Mouse (Mus musculus) MEL-GATA-1-ER (cell line): ENCODE data around the gene Qrich2.
"Not testable (repeated sequence)": the region's sequence is repeated elsewhere in the genome, so short reads cannot be mapped to it uniquely, and the experiment has no call there.

ENCODE experiments used
- DNase-seq: peaks from one replicate; pipeline ENCODE4 v3.0.0-alpha.2; 2012; ENCODE audit warnings: low read depth; ENCODE audit errors: extremely low read depth

Qrich2 gene

DNA sequence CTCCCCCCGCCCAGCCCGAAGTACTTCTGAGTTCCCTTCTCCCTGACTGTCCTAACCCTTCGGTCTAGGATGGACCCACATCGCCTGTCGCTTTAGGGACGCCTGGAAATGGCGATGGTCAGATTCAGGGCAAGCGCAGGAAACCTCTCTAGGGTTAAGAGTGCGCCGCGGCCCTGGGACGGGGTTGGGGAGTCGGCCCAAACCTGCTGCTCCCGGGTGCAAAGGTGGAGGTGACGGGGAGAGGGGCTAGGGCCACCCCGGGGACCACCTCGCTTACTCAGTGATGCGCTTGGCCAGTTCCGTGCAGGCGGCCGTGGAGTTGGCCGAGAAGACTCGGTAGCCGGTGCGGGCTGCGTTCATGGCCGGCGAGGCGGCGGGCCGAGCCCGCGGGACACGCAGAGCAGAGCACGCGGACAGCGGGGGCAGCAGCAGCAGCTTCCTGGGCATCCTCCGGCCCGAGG is 23.8 kb upstream of the Qrich2 start:
- no peak for DNase-seq

DNA sequence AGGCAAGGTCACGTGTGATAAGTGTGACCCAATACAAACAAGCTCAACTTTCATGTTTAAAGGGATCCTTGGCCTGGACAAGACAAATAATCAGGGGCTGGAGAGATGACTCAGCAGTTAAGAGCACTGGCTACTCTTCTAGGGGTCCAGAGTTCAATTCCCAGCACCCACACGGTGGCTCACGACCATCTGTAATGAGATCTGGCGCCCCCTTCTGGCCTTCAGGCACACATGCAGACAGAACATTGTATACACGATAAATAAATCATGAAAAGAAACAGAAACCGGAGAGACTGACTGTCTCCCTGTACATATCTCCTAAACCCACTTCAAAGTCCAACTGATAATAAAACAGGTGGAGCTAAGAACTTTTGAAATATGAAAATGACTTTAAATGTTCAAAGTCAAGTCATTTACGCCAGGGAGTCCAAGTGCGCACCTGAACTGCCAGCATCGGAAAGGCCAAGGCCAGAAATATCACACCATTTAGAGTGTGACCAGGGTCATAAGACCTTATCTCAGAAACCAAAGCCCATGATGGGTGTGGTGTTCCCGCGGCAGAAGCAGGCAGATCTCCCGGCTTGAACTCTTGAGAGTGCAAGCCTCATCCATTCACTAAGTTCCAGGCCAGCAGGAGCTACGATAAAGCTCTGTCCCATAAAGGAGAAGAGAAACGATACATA is 22.8 kb upstream of the Qrich2 start:
- DNase-seq: no peak

DNA sequence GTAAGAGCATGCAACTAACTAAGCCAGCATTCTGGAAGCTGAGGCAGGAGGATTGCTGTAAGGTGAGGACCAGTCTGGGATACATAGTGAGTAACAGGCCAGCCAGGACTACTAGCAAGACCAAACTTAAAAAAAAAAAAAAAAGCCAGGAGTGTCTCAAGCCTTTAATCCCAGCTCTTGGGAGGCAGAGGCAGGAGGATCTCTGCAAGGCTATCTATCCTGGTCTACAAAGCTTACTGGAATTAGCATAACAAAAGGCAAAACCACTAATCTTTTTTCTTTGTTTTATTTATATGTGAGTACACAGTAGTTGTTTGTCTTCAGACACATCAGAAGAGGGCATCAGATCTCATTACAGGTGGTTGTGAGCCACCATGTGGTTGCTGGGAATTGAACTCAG is 22.2 kb upstream of the Qrich2 start:
- DNase-seq: no peak

DNA sequence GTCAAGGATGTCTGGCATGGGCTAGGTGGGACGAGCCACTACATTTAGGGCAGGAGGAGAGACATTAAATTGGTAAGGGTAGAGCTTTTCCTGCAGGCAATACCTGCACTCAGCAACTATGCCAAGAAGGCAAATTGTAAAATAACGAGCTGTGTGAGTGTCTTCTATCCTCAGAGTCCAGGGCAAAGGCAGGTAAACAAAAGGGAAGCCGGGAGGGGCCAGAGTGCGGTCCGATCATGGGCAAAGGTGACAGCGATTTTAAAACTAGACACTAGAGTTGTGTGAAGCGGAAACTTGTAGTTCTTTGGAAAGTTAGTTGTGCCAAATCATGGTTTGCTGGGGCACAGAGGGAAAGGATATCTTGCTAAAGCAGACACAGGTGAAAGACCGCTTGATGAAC is 18.2 kb upstream of the Qrich2 start:
- DNase-seq: no peak

DNA sequence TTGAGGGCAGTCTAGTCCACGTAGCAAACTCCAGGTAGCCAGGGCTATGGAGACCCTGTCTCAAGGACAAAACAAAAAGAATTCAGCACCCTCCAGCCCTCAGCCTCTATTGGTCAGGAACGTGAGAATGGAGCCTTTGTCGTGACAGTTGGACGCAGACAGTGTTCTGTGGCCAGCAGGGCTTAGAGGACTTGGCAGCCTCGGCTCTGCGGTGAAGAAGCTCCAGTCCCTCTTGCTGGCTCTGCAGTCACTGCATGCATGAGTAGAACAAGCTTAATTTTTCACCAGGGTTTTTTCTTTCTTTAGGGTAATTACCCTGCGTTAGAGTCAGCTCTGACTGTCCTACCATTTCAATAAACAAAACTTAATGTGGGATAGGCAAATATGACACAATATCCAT is 15.7 kb upstream of the Qrich2 start:
- no peak for DNase-seq

DNA sequence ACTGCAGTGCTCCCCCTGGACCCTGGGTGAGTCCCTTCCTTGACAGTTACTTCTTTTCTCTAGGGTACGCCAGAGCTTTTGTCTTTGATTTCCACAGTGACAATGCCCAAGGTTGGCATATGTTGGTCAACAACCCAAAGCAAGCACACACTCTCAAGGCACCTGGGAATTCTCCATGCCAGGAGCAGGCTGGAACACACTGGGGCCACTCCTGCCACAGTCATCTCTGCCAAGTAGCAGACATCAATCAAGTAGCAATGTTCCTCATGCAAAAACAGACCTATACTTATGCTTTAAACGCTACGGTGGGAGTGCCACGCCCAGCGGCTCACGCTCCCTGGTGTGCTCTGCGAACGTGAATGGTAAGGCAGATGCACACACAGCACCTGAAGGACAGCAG is 14.9 kb upstream of the Qrich2 start:
- DNase-seq: no peak

DNA sequence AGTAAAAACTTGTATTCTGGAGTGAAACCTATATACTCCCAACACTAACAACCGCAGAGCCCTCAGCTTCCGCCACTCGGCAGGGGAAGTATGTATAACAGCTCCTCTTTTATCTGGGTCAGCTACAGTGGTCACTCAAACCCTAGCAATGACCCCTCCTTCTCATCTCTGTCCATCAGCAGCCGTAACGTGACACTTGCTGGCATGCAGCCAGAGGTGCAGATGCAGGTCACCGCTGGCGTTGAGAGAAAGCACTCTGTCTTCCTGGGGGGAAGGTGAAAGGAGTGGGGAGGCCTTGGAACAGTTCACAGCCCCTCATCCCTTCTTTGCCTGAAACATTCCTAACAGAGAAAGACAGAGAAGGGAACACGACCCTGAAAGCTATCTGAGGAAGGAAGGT is 13.8 kb upstream of the Qrich2 start:
- DNase-seq: no peak

DNA sequence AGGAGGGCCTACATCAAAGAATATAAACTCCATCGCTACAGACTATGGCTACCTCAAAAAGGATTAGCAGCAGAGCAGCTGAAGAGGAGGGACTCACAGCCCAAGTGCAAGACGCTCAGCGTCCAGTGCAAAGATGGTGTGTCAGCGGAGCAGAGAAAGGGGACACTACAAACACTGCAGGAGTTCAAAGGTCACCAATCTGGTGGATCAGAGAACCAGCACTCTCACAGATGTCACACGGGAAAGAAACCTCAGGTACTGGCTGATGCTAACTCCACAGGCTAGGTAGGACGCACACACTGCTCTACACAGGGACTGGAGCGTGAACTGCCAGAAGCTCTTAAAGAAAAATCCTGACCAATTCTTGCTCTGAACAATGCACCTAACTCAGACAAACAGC is 12.9 kb upstream of the Qrich2 start:
- DNase-seq: no peak

DNA sequence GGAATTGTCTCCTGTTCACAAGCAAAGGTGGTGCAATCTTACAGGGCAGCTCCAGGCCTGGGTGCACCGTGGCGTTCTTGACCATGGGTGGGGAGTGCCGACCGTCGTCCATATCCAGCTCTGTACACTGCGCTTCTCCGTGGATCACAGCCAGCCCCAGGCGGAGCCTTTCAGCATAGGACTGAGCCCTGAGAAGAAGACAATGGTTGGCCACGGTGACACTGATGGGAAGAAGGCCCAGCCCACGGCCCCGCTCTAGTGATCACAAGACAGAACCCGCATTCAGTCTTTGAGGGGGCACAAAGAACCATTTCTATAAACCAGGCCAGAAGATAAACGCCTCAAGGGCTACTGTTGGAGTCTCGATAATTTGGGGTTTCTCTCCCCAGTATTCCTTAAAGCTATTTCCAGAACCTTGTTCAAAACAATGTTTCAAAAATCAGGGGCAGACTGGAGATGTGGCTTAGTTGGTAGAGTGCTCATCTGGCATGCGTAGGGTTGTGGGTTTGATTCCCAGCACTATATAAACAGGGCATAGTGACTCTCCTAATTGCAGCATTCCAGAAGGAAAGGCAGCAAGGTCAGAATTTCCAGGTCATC is 11.2 kb upstream of the Qrich2 start:
- no peak for DNase-seq

DNA sequence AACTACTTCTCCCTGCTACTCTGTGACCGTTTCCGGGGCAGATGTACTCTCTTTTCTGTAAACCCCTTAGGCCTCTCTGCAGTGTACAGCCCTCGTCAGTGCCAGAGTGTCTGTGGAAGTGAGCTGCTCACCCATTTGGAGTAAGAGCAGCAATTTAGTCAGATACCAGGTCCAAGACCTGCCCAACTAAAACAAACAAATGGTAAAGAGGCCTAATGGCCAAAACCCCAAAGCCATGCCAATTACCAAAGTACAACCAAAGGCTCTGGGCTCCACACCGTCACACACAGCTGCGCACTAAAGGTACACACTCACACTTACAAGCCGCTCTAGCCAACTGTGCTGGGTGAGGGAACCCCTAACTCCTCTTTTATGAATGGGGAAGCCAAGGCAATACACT is 10.7 kb upstream of the Qrich2 start:
- no peak for DNase-seq

DNA sequence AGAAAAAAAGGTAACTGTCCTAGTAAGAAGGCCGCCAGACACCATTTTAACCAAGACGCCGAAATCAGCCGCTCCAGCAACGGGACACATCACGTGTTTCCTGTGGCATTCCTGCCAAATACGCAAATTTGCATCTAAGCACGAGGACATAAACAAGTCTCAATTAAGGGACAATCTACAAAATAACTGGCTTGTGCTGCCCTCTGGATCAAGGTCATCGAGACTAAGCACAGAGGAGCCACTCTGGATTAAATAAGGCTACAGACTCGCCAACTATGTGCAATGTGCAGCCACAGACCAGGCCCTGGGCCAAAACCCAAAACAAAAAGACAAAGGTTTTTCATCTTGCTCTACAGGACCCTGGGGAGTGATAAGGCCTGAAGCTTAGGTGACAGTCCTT is 10.0 kb upstream of the Qrich2 start:
- DNase-seq: no peak

DNA sequence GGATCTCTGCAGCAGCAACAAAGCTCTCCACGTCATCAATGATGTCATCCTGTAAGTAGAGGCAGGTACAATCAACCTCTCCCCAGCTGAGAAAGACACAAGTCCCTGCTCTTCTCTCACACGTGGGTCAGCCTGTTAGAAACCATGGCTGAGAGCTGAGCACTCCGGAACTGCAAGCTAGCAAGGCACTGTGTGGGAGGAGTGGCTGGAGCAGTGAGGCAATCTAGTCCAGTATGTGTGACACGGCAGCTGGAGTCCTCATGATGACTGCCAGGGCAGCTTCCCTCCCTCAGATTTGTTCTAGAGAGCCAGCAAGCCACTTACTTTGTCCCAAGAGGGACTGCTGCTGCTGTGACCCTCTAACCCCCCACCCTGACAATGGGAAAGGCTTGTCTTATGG is 6.2 kb upstream of the Qrich2 start:
- no peak for DNase-seq

DNA sequence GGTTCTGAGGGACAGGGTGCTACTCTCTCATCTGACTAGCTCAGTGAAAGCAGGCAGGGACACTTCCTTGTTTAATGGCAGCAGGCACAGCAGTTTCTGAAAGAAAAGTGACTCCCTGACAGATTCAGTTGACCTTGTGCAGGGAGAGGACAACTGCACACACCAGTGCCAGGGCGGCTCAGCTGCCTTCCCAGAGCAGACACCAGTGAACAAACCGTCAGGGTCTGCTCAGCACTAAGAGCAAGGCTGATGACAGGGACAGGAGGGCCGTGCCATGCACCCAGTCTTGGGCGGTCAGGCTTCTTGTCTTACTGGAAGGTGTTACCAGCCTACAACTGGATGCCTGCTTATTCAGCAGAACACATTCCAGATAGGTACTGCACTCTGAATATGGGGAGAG is 4.9 kb upstream of the Qrich2 start:
- DNase-seq: no peak

DNA sequence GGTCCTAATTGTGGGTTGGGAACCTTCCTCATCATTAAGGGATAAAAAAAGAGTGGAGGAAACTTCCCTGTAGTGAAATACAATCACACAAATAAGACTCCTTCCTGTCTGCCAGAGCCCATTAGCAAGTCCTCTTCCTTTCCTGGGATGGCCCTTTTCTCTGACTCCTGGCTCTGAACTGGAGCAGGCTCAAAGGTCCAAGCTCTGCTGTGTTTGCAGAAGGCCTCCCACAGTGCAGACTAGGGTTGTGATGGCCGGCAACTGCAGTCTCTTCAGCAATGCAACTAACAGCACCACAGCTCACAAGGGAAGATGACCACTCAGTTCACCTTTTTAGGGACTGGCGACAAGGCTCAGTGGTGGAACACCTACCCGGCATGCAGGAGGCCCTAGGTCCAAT is 4.2 kb upstream of the Qrich2 start:
- no peak for DNase-seq

DNA sequence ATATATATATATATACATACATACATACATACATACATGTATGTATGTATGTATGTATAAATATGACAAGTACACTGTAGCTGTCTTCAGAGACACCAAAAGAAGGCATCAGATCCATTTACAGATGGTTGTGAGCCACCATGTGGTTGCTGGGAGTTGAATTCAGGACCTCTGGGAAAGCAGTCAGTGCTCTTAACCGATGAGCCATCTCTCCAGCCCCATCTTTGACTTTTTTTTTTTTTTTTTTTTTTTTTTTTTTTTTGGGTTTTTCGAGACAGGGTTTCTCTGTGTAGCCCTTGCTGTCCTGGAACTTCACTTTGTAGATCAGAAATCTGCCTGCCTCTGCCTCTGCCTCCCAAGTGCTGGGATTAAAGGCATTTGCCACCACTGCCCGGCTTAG is 2.3 kb upstream of the Qrich2 start:
- DNase-seq: not testable (repeated sequence)

DNA sequence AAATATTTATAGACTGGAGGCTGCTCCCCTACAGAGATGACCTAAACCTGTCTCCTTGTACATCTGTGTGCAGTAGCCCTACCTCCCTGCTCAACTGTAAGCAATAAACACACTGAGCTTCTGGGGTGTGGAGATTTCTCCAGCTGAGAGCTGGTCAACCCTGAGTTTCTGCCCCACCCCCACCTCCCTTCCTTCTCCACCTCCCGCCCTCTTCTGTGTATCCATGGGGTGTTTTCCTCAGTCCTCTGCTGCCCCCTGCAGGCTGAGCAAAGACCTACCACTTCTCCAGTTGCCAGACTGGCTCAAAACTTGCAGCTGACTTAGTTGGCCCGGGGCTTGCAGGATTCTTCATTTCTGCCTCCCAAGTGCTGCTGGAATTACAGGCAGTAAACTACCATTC is 2.2 kb downstream of the Qrich2 start:
- DNase-seq: peak; percentile 51

DNA sequence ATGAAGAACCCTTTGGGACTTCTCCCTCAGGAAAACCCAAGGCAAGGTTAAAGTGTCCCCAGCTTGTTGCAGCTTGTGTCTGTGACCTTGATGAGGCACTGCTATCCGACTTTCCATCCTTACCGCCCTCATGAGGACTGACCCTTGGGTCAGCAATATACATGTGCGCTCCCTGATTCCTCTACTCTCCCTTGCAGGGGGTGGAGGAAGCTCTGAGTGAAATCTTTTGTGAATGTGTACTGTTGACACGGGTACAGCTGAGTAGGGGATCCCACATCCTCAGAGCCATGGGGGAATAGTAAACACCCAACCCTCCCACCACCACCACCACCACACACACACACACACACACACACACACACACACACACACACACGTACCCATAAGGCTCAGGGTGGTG is 2.7 kb downstream of the Qrich2 start:
- no peak for DNase-seq

DNA sequence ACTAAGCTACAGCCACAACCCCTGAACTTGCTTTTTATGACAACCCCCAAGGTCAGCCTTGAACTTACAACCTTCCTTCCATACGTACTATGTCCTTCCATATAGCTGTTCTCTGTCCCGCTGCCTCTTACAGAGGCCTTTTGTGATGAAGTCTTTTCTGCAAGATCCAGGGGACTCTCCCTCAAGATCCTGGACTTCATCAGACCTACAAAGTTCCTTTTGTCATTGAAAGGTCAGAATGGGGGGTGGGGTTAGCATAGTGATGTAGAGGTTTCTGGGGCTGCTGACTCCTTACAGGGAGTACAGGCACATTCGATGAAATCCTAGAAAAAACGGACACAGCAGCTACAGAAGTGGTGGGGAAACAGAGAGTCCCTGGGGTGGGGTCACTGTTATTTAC is 6.3 kb downstream of the Qrich2 start:
- DNase-seq: no peak

DNA sequence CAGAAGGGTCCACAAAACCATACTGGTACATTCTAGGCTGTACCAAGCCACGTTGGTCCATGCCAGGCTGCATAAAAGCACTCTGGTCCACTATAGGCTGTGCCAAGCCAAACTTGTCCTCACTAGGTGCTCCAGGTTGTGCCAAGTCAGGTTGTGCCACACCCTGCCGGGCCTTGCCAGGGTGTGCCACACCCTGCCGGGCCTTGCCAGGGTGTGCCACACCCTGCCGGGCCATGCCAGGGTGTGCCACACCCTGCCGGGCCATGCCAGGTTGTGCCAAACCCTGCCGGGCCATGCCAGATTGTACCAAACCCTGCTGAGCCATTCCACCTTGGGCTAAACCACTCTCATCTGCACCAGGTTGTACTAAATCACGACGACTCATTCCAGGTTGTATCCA is 9.8 kb downstream of the Qrich2 start:
- no peak for DNase-seq

DNA sequence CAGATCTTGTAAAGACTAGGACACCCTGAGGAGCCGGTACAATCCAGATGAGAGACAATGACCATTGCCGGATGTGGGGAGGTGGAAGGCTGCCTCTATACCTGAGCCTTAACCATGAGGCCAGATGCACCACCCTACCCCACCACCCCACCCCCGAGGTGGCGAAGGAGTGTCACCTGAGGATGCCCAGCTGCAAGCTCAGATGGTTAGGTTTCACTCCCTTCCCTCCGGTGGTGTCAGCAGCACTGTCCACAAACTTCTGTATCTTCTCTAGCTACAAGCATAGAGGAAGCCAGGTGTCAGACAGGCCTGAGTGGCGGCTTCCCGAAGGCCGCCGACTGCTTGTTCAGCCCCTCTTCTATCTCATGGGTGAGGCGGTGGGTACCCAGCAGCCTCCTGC is 12.2 kb downstream of the Qrich2 start:
- DNase-seq: no peak

DNA sequence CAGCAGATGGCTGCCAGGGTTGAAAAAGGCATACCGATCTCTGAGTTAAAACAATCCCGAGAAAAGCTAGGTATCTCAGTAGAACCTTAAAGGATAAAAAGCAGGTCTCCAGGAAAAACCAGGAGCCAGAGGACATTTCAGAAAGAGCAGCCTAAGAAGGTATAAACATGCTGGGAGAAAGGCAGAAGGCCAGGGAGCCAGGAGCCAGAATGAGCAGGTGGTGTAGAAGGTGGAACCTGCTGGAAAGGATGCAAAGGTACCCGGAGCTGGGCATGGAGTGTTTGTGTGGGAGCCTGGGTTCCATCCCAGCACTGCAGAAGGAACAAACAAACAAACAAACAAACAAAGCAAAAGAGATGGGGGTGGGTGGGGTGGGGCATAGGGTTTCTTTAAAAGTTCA is 16.7 kb downstream of the Qrich2 start:
- no peak for DNase-seq

DNA sequence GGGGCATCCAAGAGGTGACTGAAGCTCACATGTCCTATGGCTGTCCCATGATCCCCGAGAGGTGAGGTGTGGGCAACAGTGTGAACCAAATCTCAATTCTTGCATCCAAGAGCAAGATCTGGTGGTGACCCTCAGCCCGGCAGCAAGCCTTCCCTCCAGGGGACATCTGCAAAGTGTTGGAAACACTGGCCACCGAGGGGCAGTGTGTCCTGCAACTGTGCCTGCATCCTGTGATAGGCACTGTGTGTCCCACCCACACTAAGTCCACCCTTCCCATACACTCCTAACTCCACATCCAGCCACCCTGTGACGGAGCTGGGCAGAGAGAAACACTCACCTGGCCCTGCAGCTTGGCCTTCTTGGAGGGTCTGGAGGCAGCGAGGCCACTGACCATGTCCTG is 18.2 kb downstream of the Qrich2 start:
- no peak for DNase-seq

DNA sequence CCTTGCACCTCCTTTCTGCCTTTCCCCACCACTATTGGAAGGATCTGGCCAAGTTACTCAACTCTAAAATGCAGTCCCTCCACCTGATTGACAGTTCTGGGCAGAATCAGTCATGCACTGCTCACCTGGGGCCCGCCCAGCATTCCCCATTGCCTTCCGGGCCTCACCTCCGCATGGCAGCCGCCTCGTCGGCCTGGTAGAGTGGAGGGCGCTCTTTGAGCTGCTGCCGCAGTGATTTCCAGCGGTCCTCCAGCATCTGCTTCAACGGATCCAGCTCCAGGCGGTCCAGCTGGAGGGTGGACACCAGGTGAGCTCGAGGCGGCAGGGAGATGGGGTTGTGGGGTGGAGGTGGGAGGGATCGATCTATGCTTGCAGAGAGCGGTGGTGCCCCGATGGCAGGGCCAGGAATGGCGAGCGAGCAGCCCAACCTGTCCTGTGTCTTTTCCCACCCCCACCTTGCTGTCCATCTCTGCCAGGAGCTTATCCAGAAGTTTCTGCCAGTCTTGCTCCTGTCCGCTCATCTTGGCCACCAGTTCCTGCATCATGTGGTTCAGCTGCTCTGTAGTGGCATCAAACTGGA is 19.6 kb downstream of the Qrich2 start:
- no peak for DNase-seq
